Mouse (Mus musculus): ENCODE measurements around the gene Far2.

DNA sequence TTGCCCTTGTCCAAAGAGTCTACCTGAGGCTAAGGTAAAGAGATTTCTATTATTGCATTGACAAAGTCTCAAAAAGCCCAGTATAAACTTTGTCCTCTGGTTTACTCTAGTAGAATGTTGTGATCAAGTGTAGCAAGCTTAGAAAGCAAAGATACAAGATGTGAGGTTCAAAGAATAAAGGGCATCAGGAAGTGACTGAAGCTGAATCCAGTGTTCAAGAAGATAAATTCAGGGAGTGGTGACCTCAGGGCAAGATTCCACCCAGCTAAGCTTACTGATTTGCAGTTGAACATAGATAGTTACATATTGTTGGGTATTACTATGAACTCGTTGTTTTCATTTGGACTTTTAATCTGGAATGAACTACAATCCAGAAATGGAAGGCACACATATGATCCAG lies 138.6 kb downstream of the Far2 start:
- no peak for TF ChIP-seq CTCF (IDR thresholded peaks at IDR 0.05; ENCODE audit: borderline replicate concordance, insufficient read depth, low read depth, low read length)
- no peak for TF ChIP-seq POLR2A (IDR thresholded peaks at IDR 0.05; ENCODE audit: borderline replicate concordance, insufficient read depth, low read length)
